Mouse (Mus musculus) hematopoietic stem cell, adult 5-6 weeks (primary cell): ENCODE measurements around the gene Mtfp1. TPM values are rescaled to one million over a fixed set of nuclear protein-coding genes. Genes with fewer than 3 reads are reported as not detected.
"Not testable (repeated sequence)": the region's sequence is repeated elsewhere in the genome, so short reads cannot be mapped to it uniquely, and the experiment has no call there.

ENCODE experiments used
- ATAC-seq, 2 experiments: fragments of 125-278 bp in 1 of 2; replicated peaks in 1 of 2; 2 replicates each; pipeline ENCODE4 v1.8.0; 2016 to 2017; ENCODE audit warnings: inconsistent platforms in 2 of 2, mild to moderate bottlenecking in 2 of 2, moderate number of reproducible peaks in 2 of 2, low read depth in 1 of 2, moderate TSS enrichment in 1 of 2; ENCODE audit not compliant: low FRiP score in 2 of 2, poor library complexity in 2 of 2, severe bottlenecking in 2 of 2, insufficient read depth in 1 of 2, low TSS enrichment in 1 of 2
- total RNA-seq: library from RNA; stranded (forward); fragments of 172-1452, 232-1000 nt; gene quantifications from 2 replicates; pipeline ENCODE4 v1.2.3, GENCODE M21; 2017

Gene Mtfp1
- 5.5 and 15.3 TPM in 2 replicates for total RNA-seq

DNA sequence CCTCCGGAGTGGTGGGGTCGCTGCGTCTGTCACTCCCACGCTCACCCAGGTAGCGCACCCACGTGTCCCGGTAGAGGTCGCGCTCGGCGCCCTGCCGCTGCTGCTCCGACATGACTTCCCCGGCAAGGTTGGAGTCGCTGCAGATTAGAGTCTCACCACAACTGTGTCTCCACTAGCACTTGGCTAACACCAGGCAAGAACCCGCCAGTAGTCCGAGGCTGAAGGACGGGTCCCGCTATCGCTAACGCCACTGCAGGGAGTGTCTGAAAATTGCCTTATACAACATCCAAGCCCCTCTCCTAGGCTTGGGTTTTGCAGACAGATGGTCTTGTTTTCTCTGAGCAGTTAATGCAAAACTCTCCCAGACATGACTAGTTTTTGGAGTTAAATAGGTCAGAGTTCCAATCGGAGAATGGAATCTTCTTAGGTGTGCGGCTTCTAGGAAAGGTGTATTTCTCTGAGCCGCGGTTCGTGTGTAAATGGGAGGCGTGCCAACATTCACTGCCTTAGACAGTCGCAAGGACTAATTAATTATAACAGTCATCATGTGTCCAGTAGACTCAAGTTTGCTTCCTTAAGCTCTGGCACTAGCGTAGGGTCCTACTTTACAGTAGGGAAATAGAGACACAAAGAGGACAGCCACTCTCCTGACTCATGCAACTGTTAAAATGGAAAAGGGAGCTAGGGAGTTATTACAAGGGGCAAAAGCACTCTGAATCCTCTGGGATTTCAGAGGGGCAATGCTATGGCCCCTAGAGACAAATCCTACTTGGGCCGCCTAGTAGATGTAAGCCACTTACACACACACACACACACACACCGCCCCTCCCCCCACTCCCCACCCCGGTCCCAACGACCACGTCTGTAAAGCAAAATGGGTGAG is at the start of gene Mtfp1:
Gene Mtfp1, minus strand, starts transcription at position 275 of the 883 bp plus-strand sequence.
- peak in 1 of 2 experiments; percentile 14; a peak in 1 of 4 replicates for ATAC-seq

DNA sequence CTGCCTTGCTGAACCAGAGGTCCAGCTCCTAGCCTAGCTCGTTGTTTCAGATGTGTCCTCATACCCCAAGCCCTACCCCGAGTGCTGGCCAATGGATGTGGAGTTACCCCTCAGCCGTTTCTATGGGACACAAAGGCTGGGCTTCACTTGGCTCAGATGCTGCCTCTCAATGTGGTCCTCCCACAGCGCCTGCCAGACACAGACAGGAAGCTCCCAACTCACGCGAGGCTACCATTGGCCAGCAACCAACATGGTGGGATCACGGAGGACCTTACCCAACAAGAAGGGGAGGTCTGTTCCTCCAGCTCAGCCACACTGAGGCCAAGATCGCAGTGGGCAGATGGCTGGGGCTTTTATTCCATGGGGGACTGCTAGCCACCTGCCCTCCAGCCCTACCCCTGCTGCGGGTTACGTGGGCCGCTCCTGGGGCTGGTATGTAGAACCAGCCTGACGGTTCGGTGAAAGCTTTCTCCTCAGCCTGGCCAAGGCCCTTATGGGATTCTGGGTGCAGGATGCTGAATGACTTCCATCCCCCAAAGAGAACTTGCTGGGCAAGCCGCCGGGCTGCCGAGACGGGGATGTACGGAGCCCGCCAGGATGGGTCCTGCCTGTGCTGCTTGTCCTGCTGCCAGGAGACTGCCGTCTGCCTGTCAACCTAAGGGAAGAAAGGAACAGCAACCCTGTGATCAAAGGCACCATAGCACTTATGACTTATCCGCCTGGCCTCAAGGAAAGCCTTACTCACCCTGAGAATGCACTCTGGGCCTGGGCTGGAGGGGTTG is 48.2 kb upstream of the Mtfp1 start:
- ATAC-seq, result no peak

DNA sequence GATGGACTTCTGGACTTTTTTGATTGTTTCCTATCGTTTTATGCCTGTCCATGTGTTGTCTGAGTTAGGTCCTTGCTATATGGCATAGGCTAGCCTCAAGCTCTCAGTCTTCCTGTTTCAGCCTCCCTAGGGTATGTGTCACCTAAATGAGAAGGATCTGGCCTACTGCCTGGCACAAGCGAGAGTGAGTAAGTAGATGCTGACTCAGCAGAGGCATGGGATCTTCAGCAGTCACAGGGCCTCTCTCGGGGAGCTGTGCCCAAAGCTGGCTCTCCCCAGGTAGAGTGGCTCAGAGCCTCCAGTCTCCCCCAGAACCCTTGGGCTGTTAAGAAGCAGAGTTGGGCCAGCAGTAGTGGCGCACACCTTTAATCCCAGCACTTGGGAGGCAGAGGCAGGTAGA is 47.1 kb upstream of the Mtfp1 start:
- no peak for ATAC-seq

DNA sequence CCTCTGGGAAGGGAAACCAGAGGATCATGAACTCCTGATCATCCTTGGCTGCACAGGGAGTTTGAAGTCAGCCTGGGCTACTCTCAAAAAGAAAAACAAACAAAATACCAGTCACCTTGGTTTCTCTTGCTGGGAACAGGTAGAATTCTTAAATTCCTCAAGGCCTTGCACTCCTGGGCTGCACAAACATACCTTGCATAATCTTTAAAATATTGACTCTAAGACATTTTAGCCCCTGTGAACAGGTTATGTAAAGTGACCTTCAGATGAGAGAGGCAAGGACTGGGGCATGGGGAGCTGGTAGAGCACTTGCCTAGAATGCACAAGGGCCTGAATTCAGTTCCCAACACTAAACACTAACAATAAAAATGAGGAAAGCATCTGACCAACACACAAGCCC is 46.3 kb upstream of the Mtfp1 start:
- ATAC-seq, result no peak

DNA sequence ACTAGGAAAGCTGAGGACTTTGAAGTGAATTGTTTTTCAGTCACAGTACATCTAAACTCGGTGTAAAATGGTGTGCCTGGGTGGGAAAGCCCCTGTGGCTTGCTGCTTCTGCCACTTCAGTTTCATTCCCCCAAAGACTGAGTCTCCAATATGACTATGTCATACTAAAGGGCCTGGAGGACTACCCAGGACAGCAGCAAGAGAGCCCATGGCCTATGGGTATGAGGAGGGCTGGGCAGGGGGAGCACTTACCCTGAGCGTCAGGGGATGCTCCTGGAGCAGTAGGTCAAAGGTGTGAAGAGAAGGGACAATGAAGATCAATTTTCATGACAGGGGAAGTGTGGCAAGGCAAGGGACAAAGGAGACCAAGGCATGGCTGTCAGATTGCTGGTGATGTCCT is 43.7 kb upstream of the Mtfp1 start:
- no peak for ATAC-seq

DNA sequence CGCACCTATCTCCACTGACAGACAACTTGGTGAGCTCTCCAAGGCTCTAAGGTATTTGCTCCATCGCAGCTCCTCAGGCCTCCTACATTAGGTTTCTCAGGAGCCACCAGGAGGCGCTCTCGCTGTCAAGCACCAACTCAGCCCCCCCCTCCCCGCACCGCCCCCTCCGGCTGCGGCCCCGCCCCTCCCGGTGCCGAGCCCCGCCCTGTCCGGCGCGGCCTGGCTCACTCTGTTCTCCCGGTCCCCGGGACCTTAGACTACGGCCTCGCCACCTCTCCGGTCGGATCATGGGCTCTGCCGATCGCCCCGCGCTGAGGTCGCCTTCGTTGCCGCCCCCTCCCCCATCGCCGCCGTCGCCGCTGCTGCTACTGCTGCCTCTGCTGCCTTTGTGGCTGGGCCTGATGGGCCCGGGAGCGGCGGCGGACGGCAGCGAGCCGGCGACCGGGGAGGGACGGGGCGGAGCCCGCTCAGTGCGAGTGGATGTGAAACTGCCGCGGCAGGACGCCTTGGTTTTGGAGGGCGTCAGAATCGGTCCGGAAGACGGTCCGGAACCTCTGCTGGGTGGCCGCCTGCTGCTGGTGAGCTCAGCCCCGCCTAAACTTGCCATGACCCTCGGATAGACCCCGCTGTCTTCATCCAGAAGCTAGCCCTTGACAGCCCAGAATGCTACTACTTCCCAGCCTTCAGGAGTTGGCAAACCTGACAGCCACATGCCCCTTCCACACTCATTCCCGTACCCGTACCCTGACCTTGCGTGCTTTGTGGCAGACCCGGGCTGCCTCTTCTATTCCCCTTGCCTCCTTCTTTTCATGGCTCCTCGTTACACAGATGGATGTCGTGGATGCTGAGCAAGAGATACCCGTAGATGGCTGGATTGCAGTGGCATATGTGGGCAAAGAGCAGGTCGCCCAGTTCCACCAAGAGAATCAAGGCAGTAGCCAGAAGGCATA is 40.0 kb upstream of the Mtfp1 start, which contains the start of gene Rnf215:
Gene Rnf215, plus strand, starts transcription at position 217 of the 950 bp plus-strand sequence.
- peak; percentile 59 to 74 for ATAC-seq

DNA sequence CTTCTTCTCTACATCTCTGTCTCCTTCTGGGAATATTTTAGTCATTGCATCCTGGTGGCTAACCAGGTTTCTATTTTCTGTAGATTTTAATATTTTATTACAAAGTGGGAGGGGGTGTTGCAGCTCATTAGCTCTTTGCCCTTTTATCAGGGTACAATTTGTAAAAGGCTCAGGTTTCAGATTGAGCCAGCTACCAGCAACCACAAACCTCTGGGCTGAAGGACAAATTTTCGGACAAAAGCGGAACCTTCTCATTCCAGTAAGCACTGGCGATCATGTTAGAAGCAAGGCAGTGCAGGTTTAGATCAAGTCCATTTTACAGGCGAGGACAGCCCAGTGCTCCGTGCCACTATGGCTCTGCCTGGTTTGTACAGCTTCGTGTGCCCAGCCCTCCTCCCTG is 39.2 kb upstream of the Mtfp1 start:
- no peak for ATAC-seq

DNA sequence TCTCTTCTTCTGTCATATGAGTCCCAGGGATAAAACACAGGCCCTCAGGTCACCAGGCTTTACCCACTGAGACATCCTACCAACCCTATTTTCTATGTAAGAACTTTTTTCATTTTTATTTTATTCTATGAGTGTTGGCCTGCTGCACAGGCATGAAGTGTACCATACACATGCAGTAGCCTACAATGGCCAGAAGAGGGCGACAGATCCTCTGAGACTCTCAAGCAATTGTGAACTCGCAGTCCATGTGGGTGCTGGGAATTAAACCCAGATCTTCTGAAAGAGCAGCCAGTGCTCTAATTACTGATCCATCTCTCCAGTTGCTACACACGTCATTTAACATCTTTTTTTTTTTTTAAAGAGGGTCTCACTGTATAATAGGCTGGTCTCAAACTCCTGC is 38.2 kb upstream of the Mtfp1 start:
- ATAC-seq, result no peak

DNA sequence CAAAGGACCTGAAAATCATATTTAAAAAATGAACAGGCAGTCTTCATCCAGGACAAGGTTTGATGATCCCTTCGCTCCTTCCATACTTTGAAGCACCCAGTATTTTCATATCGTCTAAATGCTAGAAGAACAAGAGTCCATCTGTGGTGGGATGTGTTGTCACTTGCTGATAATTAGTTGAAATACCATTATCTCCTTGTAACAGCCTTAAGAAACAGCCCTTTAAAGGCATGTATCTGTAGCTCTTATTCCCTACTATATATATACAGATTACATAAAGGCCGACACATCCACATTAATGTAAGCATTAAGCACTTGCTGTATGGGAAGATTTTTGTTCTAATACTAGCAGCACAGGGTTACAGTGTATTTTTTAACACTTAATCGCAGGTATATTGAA is 33.2 kb upstream of the Mtfp1 start:
- ATAC-seq, result not testable (repeated sequence)

DNA sequence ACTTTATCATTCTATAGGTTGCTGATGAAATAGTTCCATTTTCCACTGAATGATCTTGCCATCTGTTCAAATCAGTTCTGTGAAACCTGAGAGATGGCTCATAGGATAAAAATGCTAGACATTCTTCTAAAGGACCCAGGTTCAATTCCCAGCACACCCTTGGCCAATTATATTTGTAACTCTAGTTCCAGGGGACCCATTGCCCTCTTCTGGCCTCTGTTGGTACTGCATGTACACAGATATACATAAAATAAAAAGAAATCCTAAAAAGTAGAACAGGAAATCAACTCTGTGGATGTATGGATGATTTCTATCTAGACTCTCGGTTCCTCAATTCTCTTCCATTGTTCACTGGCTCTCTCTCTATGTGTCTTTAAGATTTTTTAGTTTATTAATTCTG is 31.8 kb upstream of the Mtfp1 start:
- ATAC-seq, result no peak

DNA sequence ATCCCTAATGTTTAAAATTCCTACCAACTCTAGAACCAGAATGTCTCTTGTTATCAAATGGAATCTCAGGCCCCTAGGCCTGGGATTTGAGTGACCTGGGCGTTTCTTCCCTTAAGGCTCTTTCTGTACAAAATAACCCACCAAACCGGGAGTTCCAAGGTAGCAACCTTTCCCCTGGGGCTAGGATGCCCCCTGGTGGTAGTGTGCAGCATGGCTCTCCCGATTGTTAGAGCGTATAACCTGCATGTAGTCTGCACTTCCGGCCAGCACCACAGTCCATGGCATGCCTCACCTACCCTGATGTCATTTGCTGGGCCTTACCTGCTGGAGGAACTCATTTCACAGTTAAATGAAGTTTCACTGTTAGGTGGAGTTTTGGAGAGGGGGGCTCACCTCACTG is 28.7 kb upstream of the Mtfp1 start:
- no peak for ATAC-seq

DNA sequence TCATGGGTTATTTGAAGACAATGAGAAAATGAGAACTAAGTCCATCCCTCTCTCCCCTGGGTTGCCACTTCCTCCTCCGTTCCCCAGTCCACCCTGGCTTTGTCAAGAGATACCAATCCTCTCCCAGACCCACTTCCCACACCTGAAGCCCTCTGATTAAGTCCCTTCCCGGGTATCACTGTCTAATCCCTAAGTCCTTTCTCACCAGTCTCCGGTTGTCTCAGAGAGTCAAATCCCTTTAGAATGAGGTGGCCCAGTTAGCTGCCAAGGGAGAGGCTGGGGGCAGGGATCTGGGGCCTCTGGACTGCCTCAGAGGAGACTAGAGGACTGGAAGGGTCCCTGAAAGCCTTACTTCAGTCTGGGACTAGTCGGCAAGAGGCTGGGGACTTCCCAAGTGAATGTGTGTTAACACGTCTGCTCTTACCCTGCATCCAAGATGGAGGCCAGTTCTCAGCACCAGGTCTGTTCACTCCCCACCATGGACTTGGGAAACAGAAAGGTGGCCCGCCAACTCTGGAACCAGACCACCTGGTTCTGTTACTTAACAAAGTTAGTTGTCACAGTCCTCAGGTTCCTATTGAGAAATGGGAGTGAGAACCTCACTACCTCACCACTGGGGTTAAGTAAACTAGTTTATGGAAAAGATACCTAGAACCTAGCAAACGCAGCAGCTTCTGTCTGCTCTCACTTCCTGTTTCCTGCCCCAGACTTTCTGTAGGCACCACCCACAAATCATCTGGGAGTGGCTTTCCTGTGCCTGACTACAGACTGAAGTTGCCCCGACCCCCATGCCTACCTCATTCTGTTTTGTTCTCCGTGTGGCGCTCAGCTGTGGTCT is 27.7 kb upstream of the Mtfp1 start, which contains the start of gene Sec14l2:
Gene Sec14l2, minus strand, starts transcription at position 674 of the 838 bp plus-strand sequence.
- peak; percentile 44 to 65 for ATAC-seq

DNA sequence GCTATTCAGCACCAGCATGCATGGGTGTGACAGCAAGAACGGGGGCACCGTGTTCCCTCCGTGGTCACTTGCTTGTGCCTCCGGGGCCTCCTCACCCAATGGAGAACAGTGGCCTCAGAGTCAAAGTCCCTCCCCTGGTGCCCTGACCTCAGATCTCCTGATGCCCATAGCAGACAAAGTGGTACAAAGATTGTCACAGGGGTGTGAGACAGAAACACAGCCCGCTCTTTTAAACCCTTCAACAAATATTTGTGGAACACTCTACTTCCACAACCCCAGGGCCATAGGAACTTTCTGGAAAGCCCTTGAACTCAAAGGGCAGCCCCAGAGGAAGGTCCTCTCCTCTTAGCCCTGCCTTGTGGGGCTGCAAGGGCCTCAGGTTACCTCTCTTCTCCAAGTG is 27.0 kb upstream of the Mtfp1 start:
- no peak for ATAC-seq

DNA sequence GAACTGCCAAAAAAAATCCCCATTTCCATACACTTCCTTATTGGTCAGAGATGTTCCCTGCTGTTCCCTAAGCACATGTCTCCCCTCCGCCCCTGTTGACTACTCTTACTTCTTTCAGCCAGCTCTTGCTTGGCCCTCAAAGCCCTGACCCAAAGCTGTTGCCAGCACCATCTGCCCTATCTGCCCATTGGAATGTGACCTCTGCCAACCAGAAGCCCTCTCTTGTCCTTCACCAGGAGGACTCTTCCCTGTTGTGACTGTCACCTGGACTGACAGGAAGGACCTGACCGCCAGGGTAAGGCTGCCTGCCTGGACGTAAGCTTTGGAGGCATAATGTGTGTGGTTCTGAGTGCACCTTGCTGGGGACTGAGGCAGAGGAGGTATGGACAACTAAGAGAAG is 26.4 kb upstream of the Mtfp1 start:
- no peak for ATAC-seq

DNA sequence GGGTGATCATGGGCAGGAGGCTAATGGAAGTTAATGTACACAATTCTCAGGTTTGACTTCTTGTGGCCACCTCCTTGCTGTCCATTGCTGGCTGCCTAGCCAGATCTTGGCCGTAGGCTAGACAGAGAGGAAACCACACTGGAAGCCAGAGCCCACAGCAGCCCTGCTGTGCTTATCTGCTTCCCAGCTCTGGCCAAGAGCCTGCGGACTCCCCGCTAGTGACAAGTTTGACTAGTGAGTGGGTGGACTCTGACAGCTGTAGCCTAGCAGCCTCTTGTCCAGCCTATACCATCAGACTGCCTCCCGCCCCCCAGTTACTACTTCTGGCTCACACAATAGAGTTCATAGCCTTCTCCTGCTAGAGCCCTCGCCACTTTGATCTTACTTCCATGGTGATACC is 24.4 kb upstream of the Mtfp1 start:
- peak; percentile 37 to 38 for ATAC-seq

DNA sequence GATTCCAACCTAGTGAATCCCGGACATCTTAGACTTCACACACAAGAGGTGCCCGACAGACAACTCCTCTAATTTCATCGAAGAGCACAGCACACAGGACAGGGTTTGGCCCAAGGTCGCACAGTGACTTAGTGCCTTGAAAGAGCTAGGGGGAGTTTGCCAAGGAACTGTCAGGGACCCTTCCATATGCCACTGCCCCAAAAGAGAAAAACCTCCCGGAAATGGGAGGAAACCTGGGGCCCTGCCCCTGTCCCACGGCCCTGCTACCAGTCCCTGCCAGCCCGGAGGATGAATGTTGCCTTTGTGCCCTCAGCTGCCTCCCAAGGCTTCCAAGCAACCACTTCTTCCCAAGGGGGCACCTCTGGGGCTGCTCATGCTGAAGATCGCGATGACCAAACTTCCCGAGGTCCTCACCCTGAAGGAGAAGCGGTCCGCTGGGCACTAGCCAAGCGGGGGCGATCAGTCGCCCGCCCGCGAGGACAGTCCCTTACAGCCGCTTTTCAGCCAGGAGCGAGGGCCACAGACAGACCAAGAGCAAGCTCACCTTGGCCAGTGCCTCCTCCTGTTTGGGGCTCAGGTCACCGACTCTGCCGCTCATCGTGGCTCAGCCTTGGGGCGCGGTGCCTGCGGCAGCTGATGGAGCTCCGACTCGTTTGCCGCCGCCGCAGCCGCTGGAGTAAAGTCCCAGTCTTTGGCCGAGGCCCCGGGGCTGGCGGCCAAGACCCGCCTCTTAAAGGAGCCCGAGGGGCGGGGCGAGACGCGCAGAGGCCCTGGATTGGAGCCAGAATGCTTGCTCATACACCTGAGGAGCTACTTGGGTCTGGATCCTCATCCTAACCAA is 23.1 kb upstream of the Mtfp1 start:
- ATAC-seq, result peak; percentile 24 to 29; a peak in 1 of 4 replicates
